In genomic region chr4:109401176-109401689, GRCm38 (mm10) we compare ENCODE assay signal across 17 mouse cellular contexts. TPM values are rescaled to one million over a fixed set of nuclear protein-coding genes. Genes with fewer than 3 reads are reported as not detected.
DNase-seq lines count a peak whose midpoint lies in the region; ATAC-seq and TF ChIP-seq lines count a peak whose summit lies in the region.
"Had no signal": no experiment of that assay in that cellular context is flagged by ENCODE, and none has a peak within 500 bp of the region (broad histone marks: within the 10 kb centered on the region; RNA-seq: fewer than 3 reads in every experiment).

No protein-coding gene starts in this region.

- 64% methylated on average over 5 of the region's 5 CpGs for WGBS in liver, embryonic 14.5 days (ENCODE audit: insufficient replicate concordance)
- WGBS in liver, embryonic 11.5 days: 65% methylated on average over 5 of the region's 5 CpGs

- no peaks in the 10 kb centered on the region for H3K9me3 ChIP-seq in liver, embryonic 14.5 days (ENCODE audit: control insufficient read depth, low read length)
- no peaks in the 10 kb centered on the region for H3K9me3 ChIP-seq in liver, embryonic 11.5 days (ENCODE audit: control insufficient read depth, low read length)
- H3K9me3 ChIP-seq in G1E (replicated peaks): no peaks in the 10 kb centered on the region
- H3K9me3 ChIP-seq: embryonic facial prominence, embryonic 12.5 days; limb, embryonic 13.5 days had no signal

- TF ChIP-seq EP300 in liver, embryonic 14.5 days (IDR thresholded peaks at IDR 0.05; ENCODE audit: low read depth): no peak

- no peak for ATAC-seq in liver, embryonic 14.5 days (ENCODE audit: insufficient read depth)
- no peak for ATAC-seq in liver, embryonic 11.5 days (replicated peaks; ENCODE audit: low FRiP score)
- no peak for ATAC-seq in G1E (ENCODE audit: extremely low read depth, insufficient number of reproducible peaks, low FRiP score, poor library complexity, severe bottlenecking)

- TF ChIP-seq CTCF in liver, embryonic 14.5 days (IDR thresholded peaks at IDR 0.05; ENCODE audit: low read depth): peak; percentile 72
- TF ChIP-seq CTCF in G1E (IDR thresholded peaks at IDR 0.05; ENCODE audit: low read depth, low read length): 0 out of 2 replicates have a peak, but pooled peaks have one; percentile 9
- peak; percentile 21; the same call in 1 of the 2 replicates for TF ChIP-seq CTCF in brain, embryonic 14.5 days (IDR thresholded peaks at IDR 0.05; ENCODE audit: borderline replicate concordance, extremely low read depth, insufficient read depth, insufficient read length)

- H3K27ac ChIP-seq in liver, embryonic 14.5 days: no peak overlapping the region
- no peak overlapping the region for H3K27ac ChIP-seq in liver, embryonic 11.5 days (ENCODE audit: low read depth, low read length)
- H3K27ac ChIP-seq: embryonic facial prominence, embryonic 12.5 days; hindbrain, embryonic 14.5 days; limb, embryonic 13.5 days had no signal

- no peak overlapping the region for H3K9ac ChIP-seq in liver, embryonic 14.5 days (replicated peaks)
- no peak overlapping the region for H3K9ac ChIP-seq in liver, embryonic 11.5 days (ENCODE audit: low read depth, low read length)
- H3K9ac ChIP-seq: embryonic facial prominence, embryonic 12.5 days; hindbrain, embryonic 14.5 days; limb, embryonic 13.5 days had no signal

- peak; percentile 82 for DNase-seq in heart, adult 11 months
- no peak for DNase-seq in heart, adult 9 months (ENCODE audit: low spot score in 2 of 2)
- DNase-seq in liver, embryonic 14.5 days (ENCODE audit: low read depth in 3 of 3, low spot score in 3 of 3): no peak
- no peak for DNase-seq in liver, embryonic 11.5 days (ENCODE audit: low spot score)
- DNase-seq in G1E (ENCODE audit: low spot score): no peak
- DNase-seq in brain, embryonic 14.5 days (ENCODE audit: low read depth): no peak
- no peak for DNase-seq in gastrocnemius, postnatal 25 days
- DNase-seq: adrenal gland, postnatal 14 days; heart, adult 18-20 months; heart, postnatal 10 days; kidney, adult 9 months; lung, postnatal 14 days; retina, postnatal 1 day; thymus, postnatal 14 days had no signal

- no peak for TF ChIP-seq POLR2A in brain, embryonic 14.5 days (IDR thresholded peaks at IDR 0.05; ENCODE audit: borderline replicate concordance, extremely low read depth, insufficient read depth, insufficient read length, poor library complexity, severe bottlenecking)

- no peaks in the 10 kb centered on the region for H3K27me3 ChIP-seq in liver, embryonic 14.5 days (ENCODE audit: control insufficient read depth, insufficient read depth, low read length)
- H3K27me3 ChIP-seq in liver, embryonic 11.5 days (replicated peaks; ENCODE audit: control insufficient read depth, insufficient read depth, low read length): no peaks in the 10 kb centered on the region
- H3K27me3 ChIP-seq in G1E (ENCODE audit: insufficient read depth, low read length): no peaks in the 10 kb centered on the region
- H3K27me3 ChIP-seq: embryonic facial prominence, embryonic 12.5 days; limb, embryonic 13.5 days had no signal

- H3K4me2 ChIP-seq in liver, embryonic 14.5 days (ENCODE audit: low read depth): no peak overlapping the region
- H3K4me2 ChIP-seq in liver, embryonic 11.5 days: no peak overlapping the region
- H3K4me2 ChIP-seq: embryonic facial prominence, embryonic 12.5 days; hindbrain, embryonic 14.5 days; limb, embryonic 13.5 days had no signal

- H3K36me3 ChIP-seq in liver, embryonic 14.5 days (replicated peaks; ENCODE audit: control insufficient read depth, insufficient read depth, low read depth): peaks cover 32% of the 10 kb centered on the region
- H3K36me3 ChIP-seq in liver, embryonic 11.5 days (ENCODE audit: control insufficient read depth, insufficient read depth, low read length): peaks cover 11% of the 10 kb centered on the region
- peaks cover 45% of the 10 kb centered on the region for H3K36me3 ChIP-seq in G1E (replicated peaks)
- H3K36me3 ChIP-seq: embryonic facial prominence, embryonic 12.5 days; limb, embryonic 13.5 days had no signal

- H3K4me1 ChIP-seq in liver, embryonic 14.5 days (replicated peaks; ENCODE audit: control insufficient read depth in 2 of 2, insufficient read depth in 2 of 2, low read length in 1 of 2): peaks cover 0 to 7% of the 10 kb centered on the region in 2 experiments; a peak in 2 of 4 replicates
- peaks cover 6% of the 10 kb centered on the region for H3K4me1 ChIP-seq in liver, embryonic 11.5 days (replicated peaks; ENCODE audit: control insufficient read depth, insufficient read depth, low read length)
- H3K4me1 ChIP-seq in G1E (ENCODE audit: insufficient read depth, low read depth, low read length): peaks cover 46% of the 10 kb centered on the region

- H3K4me3 ChIP-seq in liver, embryonic 14.5 days (ENCODE audit: insufficient read depth in 1 of 2, low read depth in 2 of 2, low read length in 2 of 2): no peak overlapping the region
- no peak overlapping the region for H3K4me3 ChIP-seq in liver, embryonic 11.5 days (ENCODE audit: low read depth, low read length)
- H3K4me3 ChIP-seq in G1E (ENCODE audit: low read depth, low read length): no peak overlapping the region
- H3K4me3 ChIP-seq: embryonic facial prominence, embryonic 12.5 days; limb, embryonic 13.5 days had no signal

RNA-seq across cellular contexts. Expression of gene Ttc39a, which starts 5.2 kb away (rescaled TPM):
- 8.7 and 11.7 TPM in 2 replicates for polyA plus RNA-seq in liver, embryonic 14.5 days (2012; rRNA removed)
- polyA plus RNA-seq in liver, embryonic 14.5 days (2014; fragmentation: Nextera tagmentation; extraction: Ambion mirVana): 13.6 and 15.4 TPM in 2 replicates
- polyA plus RNA-seq in liver, embryonic 11.5 days (2014; fragmentation: Nextera tagmentation; extraction: Ambion mirVana): 10.9 and 12.0 TPM in 2 replicates
- total RNA-seq in G1E (2014; fragmentation: Nextera tagmentation) (38.9 and 50.2 TPM in 2 replicates), G1E (2017) (40.4 and 48.0 TPM in 2 replicates)
- polyA plus RNA-seq in G1E (2012): 28.9 and 30.9 TPM in 2 replicates
- polyA plus RNA-seq in brain, embryonic 14.5 days (2012; rRNA removed): 1.2 and 1.4 TPM in 2 replicates
- total RNA-seq in gastrocnemius, postnatal 25 days (2021): under 1 TPM; 0.18 to 0.64 TPM

Comparison
In these comparisons a context has a peak if more than half of its experiments do, and no peak if none do; other contexts are left out.
1. CTCF ChIP-seq: peak in every context shown above with its lines; median percentile 72 in liver, embryonic 14.5 days; 21 in brain, embryonic 14.5 days; 9 in G1E.